Mouse (Mus musculus) heart, embryonic 10.5 days (tissue): ENCODE measurements around the gene Mxd3. TPM values are rescaled to one million over a fixed set of nuclear protein-coding genes. Genes with fewer than 3 reads are reported as not detected.

Experiments
- DNase-seq: peaks from one replicate; pipeline ENCODE4 v3.0.0-alpha.2; 2017; ENCODE audit warnings: low spot score
- H3K27ac ChIP-seq: fragments of 300-500 bp; sonication (generic); 2 replicates; pipeline ENCODE4 v1.5.1; 2016; ENCODE audit warnings: mild to moderate bottlenecking
- H3K27me3 ChIP-seq: fragments of 300-500 bp; sonication (generic); 2 replicates; pipeline ENCODE4 v1.6.1; 2016; ENCODE audit warnings: mild to moderate bottlenecking; ENCODE audit not compliant: poor library complexity, insufficient read depth, severe bottlenecking
- H3K36me3 ChIP-seq: fragments of 300-500 bp; sonication (generic); 2 replicates; pipeline ENCODE4 v1.6.1; 2016; ENCODE audit warnings: mild to moderate bottlenecking, moderate library complexity
- H3K4me1 ChIP-seq: fragments of 300-500 bp; sonication (generic); 2 replicates; pipeline ENCODE4 v1.6.1; 2016; ENCODE audit warnings: mild to moderate bottlenecking
- H3K4me3 ChIP-seq: fragments of 300-500 bp; sonication (generic); 2 replicates; pipeline ENCODE4 v1.5.1; 2016; ENCODE audit warnings: mild to moderate bottlenecking, moderate library complexity
- H3K9me3 ChIP-seq: fragments of 300-500 bp; sonication (generic); 2 replicates; pipeline ENCODE4 v1.6.1; 2016; ENCODE audit warnings: mild to moderate bottlenecking, moderate library complexity
- WGBS: fragments of 180-500 bp; shearing (Covaris S2); methylation state at CpG from one replicate; pipeline ENCODE4 v1.1.7; 2016; 5-methylcytosine and 5-hydroxymethylcytosine counted together
- polyA plus RNA-seq: library from polyadenylated mRNA; unstranded; fragments of >200 nt; fragmentation: Nextera tagmentation; extraction: Ambion mirVana; gene quantifications from 2 replicates; pipeline ENCODE4 v1.2.1, GENCODE M21; 2016

Mxd3 gene
- 14.3 and 15.0 TPM in 2 replicates for polyA plus RNA-seq

DNA sequence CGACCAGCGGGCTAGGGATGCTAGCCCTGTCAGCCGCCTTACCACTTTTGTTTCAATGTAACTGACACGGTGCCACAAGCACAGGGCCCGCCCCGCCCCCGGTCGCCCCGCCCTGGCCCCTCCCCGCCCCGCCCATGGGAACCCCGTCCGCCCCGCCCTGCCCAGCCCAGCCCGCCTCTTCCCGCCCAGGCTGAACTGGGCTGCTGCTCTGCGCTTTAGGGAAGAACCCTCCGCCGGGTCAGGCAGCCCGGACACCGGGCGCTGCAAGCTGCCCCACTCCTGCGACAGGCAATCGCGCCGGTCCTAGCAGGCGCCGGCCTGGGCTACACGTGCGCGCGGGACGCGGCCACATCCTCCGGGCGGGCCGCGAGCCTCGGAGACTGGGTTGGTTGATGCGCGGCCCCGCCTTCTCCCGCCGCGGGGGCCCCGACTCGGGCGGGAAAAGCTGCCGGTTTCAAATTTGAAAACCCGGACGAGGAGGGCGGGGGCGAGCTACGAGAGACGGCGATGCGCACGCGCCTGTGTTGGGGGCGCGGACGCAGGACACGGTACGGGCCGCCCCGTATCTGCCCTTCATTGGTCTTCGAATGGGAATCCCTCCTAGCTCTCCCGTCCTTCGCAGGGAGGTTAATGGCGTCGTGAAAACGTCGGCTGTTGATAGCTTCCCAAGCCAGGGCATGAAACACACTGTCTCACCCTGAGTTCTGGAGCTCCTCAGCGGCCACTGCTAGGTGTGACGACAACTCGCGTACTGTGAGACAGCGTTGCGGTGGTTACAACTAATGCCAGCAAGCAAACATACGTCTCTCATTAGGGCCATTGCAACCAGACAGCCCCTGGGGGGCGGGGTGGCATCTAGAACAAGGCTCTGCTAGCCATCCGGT lies at the start of gene Mxd3:
TSS of gene Mxd3 (minus strand) at position 141 of the 884 bp plus-strand sequence.
- peaks cover 15% of the 10 kb centered on the region for H3K36me3 ChIP-seq
- H3K27me3 ChIP-seq, result peaks cover 7% of the 10 kb centered on the region; the same call in 1 of the 2 replicates
- H3K4me3 ChIP-seq, result peak within 1 kb of the TSS; percentile 82
- no peaks in the 10 kb centered on the region for H3K9me3 ChIP-seq
- under 1% methylated on average over 78 of the region's 82 CpGs for WGBS
- peaks cover 43% of the 10 kb centered on the region for H3K4me1 ChIP-seq
- peak within 1 kb of the TSS; percentile 96 for H3K27ac ChIP-seq
- DNase-seq, result peak; percentile 96

DNA sequence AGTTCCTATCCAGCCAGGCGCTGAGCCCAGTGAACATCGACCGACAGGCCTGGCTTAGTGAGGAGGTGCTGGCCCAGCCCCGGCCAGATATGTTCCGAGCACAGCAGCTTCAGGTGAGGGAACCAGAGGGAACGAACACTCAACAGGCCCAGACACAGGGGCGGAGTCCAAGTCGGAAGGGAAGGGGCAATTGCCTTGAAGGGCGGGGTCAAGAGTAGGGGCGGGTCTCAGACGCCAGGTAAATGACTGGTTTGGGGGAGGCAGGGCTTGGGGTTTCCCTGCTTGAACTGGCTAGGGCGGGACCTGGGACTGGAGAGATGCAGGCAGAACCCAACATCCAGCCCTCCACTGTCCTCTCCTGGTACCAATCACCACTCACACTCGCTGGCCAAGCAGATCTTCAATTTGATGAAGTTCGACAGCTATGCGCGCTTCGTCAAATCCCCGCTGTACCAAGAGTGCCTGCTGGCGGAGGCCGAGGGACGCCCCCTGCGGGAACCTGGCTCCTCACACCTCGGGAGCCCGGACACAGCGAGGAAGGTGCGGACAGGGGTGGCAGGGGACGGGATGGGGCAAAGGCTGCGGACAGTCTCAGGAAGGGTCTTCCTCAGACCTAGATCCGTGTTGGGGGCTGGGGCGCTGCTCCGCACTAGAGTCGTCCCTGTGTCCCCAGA lies 49.4 kb upstream of the Mxd3 start:
- H3K4me3 ChIP-seq, result peak overlapping the region; percentile 25
- 5% methylated on average over 32 of the region's 32 CpGs for WGBS
- peaks cover 11% of the 10 kb centered on the region for H3K4me1 ChIP-seq
- no peaks in the 10 kb centered on the region for H3K9me3 ChIP-seq
- H3K36me3 ChIP-seq, result no peaks in the 10 kb centered on the region
- no peak for DNase-seq
- no peak overlapping the region for H3K27ac ChIP-seq
- H3K27me3 ChIP-seq, result peaks cover 97% of the 10 kb centered on the region

DNA sequence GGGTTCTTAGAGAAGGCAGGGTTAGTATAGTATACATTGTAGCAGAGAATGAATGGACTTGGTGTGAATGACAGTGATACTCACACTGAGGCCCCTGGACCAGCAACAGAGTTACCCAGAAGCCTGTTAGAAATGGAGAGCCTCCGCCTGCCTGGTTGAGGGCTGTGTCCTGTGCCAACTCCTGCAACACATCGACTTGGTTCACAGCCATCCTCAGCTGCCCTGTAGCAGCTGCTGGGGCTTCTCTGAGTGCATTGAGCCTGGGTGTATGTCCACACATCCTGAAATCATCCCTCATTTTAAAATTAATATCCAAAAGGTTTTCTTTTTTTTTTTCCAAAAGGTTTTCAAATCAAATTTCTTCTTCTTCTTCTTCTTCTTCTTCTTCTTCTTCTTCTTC lies 46.3 kb upstream of the Mxd3 start:
- H3K27me3 ChIP-seq, result peaks cover 96% of the 10 kb centered on the region
- no peaks in the 10 kb centered on the region for H3K36me3 ChIP-seq
- DNase-seq, result no peak
- H3K4me3 ChIP-seq, result no peak overlapping the region; the same call in 1 of the 2 replicates
- no peaks in the 10 kb centered on the region for H3K9me3 ChIP-seq
- no peak overlapping the region for H3K27ac ChIP-seq
- 72% methylated on average over 2 of the region's 2 CpGs for WGBS
- peaks cover 11% of the 10 kb centered on the region for H3K4me1 ChIP-seq

DNA sequence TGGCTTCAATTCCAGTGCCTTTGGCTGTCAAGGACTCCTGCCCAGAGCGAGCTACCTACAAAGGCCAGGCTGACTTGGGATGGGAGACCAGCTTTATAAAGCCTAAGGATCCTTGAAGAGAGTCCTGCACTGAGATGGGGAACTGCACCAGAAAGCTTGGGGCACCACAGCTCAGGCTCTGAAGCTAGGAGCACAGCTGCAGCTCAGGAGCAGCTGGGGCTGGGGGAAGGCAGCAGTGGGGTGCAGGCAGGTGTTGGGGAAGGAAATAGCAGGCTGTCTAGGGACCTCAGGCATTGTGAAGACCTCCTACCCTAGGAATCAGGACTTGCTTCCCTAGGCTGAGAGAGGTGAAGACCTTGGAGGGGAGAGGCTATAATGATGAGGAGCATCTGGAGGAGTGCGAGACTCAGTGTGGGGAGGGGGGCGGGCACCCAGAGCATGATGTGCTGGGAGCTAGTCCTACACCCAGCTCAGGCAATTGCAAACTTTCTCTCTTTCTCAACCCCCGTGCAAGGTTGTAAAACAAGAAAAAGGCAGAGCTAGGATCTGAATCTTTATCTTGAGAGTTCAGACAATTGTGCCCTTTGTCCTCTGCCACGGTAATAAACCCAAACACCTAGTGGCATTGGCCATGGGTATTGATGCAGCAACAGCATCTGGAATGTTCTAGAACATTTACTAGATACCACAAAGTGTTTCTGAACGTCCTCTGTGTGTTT lies 44.7 kb upstream of the Mxd3 start:
- H3K9me3 ChIP-seq, result no peaks in the 10 kb centered on the region
- peaks cover 97% of the 10 kb centered on the region for H3K27me3 ChIP-seq
- no peaks in the 10 kb centered on the region for H3K36me3 ChIP-seq
- H3K4me3 ChIP-seq, result no peak overlapping the region
- DNase-seq, result no peak
- WGBS, result 49% methylated on average over 6 of the region's 6 CpGs
- H3K4me1 ChIP-seq, result peaks cover 20% of the 10 kb centered on the region
- no peak overlapping the region for H3K27ac ChIP-seq

GRCm38 (mm10) chr13:55371740-55372139 lies 42.1 kb upstream of the Mxd3 start:
- Histone ChIP-seq H3K9me3 (no peaks in the 10 kb centered on the region), H3K27me3 (peaks cover 75% of the 10 kb centered on the region), H3K4me3 (no peak overlapping the region), H3K4me1 (peaks cover 15% of the 10 kb centered on the region; the same call in 1 of the 2 replicates), H3K36me3 (no peaks in the 10 kb centered on the region), H3K27ac (no peak overlapping the region)
- WGBS, result 59% methylated on average over 5 of the region's 5 CpGs
- DNase-seq, result no peak

GRCm38 (mm10) chr13:55371007-55371681 lies 41.5 kb upstream of the Mxd3 start:
- H3K36me3 ChIP-seq, result no peaks in the 10 kb centered on the region
- 75% methylated on average over 8 of the region's 8 CpGs for WGBS
- H3K9me3 ChIP-seq, result no peaks in the 10 kb centered on the region
- DNase-seq, result no peak
- H3K4me3 ChIP-seq, result no peak overlapping the region
- no peak overlapping the region for H3K27ac ChIP-seq
- peaks cover 15% of the 10 kb centered on the region; the same call in 1 of the 2 replicates for H3K4me1 ChIP-seq
- H3K27me3 ChIP-seq, result peaks cover 69% of the 10 kb centered on the region

DNA sequence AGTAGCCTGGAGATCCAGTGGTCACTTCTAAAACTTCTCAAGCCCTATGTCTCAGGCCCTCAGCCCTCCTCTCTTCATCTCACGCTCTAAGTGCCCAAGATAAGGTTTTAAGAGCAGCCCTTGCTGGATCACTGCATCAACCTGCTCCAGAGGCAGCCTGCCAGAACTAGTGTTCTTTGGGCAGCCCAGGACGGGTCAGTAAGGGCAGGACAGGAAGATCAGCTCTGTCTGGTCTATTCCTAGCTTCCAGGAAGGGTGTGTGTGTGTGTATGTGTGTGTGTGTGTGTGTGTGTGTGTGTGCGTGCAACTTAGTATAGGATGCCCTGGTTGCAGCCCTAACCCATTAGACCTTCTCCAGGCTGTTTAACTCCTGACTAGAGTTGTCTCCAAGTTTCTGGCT lies 40.6 kb upstream of the Mxd3 start:
- H3K27me3 ChIP-seq, result peaks cover 64% of the 10 kb centered on the region
- WGBS, result 40% methylated on average over 3 of the region's 3 CpGs

DNA sequence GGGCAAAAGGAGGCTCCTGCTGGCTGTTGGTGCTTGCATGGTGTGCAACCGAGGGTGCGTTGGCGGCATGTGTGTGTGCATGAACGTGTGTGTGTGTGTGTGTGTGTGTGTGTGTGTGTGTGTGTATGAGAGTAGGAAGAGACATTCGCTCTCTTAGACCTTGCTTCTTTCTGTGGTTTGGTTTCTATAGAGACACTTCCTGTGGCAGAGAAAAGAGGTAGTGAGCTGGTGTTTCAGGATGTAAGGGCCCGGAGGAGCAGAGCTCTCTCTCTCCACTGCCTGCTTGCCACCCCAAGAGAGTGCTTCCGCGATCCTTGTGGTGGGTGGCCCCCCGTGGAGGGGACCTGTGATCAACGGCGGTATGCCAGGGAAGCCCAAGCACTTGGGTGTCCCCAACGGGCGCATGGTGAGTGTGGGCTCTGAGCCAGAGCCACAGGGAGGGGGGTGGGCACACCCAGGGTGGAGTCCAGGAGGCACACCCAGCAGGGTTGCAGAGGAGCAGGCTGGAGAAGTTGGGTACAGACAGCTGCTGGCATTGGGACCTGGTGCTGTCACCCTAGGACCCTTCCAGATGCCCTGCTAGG lies 40.0 kb upstream of the Mxd3 start, which contains the start of gene Rgs14:
TSS of gene Rgs14 (plus strand) at position 202 of the 584 bp plus-strand sequence.
- 51% methylated on average over 13 of the region's 13 CpGs for WGBS
- H3K4me3 ChIP-seq, result no peak within 1 kb of the TSS
- peaks cover 15% of the 10 kb centered on the region; the same call in 1 of the 2 replicates for H3K4me1 ChIP-seq
- peaks cover 61% of the 10 kb centered on the region for H3K27me3 ChIP-seq
- H3K36me3 ChIP-seq, result no peaks in the 10 kb centered on the region
- H3K9me3 ChIP-seq, result no peaks in the 10 kb centered on the region
- H3K27ac ChIP-seq, result 0 out of 2 replicates have a peak within 1 kb of the TSS, but pooled peaks have one; percentile 18
- DNase-seq, result no peak

More for the DNA sequence above, 40.6 kb upstream of the Mxd3 start:
- no peak for DNase-seq
- Histone ChIP-seq H3K36me3 (no peaks in the 10 kb centered on the region), H3K27ac (no peak overlapping the region), H3K9me3 (no peaks in the 10 kb centered on the region), H3K4me1 (peaks cover 15% of the 10 kb centered on the region; the same call in 1 of the 2 replicates), H3K4me3 (no peak overlapping the region)

GRCm38 (mm10) chr13:55368401-55368800 lies 38.8 kb upstream of the Mxd3 start:
- Histone ChIP-seq H3K4me3 (no peak overlapping the region), H3K9me3 (no peaks in the 10 kb centered on the region), H3K27ac (no peak overlapping the region), H3K36me3 (no peaks in the 10 kb centered on the region), H3K27me3 (peaks cover 49% of the 10 kb centered on the region), H3K4me1 (peaks cover 15% of the 10 kb centered on the region; the same call in 1 of the 2 replicates)
- 71% methylated on average over 7 of the region's 7 CpGs for WGBS
- no peak for DNase-seq

- Histone ChIP-seq H3K9me3 (no peaks in the 10 kb centered on the region), H3K27me3 (peaks cover 6% of the 10 kb centered on the region; the same call in 1 of the 2 replicates), H3K4me1 (peaks cover 22% of the 10 kb centered on the region), H3K4me3 (peak within 1 kb of the TSS; percentile 97), H3K27ac (peak within 1 kb of the TSS; percentile 93), H3K36me3 (peaks cover 35% of the 10 kb centered on the region)
- 0% methylated on average over 35 of the region's 35 CpGs for WGBS
- DNase-seq, result peak; percentile 99
Measured at GRCm38 (mm10) chr13:55362453-55363060, 32.9 kb upstream of the Mxd3 start, which contains the start of gene Lman2. TSS of gene Lman2 (minus strand) at chr13:55362783.

DNA sequence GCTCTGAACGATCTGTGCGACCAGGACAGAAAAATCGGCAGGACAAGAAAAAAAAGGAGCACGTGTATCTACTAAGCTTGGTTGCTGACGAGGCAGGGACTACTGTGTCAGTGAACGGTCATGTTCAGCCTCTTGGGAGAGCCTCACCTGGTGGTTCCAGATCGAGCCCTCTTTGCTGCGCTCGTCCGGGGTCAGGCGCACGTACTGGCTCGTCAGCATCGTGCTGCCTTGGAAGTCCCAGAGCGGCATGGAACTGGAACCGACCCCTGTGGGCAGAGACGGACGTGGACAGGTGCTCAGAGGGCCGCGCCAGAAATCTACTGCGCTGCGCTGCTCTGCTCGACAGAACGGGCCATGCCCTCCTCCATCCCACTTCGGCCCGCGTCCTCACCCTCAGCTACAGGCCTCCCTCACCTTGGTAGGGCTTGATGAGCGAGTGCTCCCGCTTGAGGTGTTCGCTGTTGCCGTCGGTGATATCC lies 32.4 kb upstream of the Mxd3 start:
- H3K4me1 ChIP-seq, result peaks cover 22% of the 10 kb centered on the region
- no peaks in the 10 kb centered on the region for H3K9me3 ChIP-seq
- peak overlapping the region; percentile 97 for H3K4me3 ChIP-seq
- H3K27me3 ChIP-seq, result peaks cover 6% of the 10 kb centered on the region; the same call in 1 of the 2 replicates
- DNase-seq, result no peak
- H3K36me3 ChIP-seq, result peaks cover 40% of the 10 kb centered on the region
- peak overlapping the region; percentile 93 for H3K27ac ChIP-seq
- under 1% methylated on average over 32 of the region's 32 CpGs for WGBS
